Mouse (Mus musculus) retina, embryonic 14.5 days (tissue): ENCODE data around the gene Tenm2.

ENCODE experiments used
- DNase-seq: peaks from one replicate; pipeline ENCODE4 v3.0.0-alpha.2; 2015; ENCODE audit warnings: low spot score

The Tenm2 gene

DNA sequence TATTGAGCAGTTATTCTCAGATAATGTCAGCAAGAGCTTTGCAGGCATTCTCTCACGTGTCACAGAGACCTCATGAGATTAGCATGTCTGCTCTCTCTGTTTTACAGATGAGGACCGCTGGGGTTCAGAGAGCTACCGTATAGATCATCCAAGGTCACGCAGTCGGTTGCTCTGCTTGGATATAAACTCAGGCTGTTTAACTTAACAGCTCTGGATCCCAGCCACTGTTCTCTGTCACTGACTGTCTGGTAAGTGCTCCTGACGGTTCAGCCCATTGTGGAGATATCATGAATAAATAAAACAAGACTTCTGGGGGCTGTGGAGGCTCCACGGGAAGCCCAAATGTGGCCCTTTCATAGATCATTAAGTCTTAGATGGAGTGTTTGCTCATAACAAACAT is 754.2 kb downstream of the Tenm2 start:
- DNase-seq = no peak

DNA sequence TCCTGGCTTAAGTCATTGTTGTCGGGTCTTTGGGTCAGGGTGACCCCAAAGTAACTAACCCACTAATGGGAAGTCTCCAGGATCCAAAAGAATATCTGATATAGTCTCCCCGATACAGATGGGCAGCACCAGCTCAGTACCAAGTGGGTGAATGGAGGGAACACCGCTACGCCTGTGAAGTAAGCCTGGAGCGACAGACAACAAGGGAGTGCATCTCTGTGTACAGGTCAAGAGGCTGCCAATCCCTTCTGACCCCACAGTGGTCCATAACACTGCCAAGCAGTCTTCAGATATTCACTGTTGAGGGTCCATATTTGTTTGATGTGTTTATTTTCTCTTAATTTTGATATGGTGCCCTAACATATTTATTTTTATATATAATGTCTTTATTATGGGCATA is 754.7 kb downstream of the Tenm2 start:
- DNase-seq = no peak

DNA sequence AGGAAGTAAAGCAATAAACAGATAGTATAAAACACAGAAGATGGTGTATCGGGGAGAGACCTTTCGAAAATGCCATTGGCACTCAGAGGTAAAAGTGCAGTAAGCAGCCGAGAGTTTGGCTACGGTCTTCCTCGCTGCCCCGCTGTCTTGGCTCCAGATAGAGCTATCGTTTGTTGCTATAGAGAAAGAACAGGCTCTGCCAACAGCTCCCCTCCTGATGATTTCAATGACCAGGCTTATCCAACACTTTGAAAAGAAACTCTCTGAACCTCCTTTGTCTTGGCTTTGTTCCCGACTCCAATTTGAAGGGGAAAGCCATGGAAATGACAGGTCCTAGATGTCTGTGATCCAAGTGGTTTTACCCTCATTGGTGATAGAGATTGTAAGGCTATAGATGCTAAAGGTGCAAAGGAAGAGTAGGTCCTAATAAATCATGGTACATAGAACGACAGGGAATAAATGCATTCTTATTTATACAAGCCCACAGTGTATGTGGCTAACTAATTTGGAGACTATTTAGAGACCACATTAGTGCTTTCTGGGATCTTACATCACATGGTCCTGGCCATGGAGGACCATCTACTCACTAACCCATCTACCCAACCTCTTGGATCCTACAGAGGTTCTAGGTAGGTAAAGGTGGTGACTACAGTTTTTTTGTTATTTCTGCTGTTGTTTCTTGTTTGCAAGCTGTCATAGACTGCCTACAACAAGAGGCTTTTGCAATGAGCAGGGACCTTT is 765.8 kb downstream of the Tenm2 start:
- no peak for DNase-seq

DNA sequence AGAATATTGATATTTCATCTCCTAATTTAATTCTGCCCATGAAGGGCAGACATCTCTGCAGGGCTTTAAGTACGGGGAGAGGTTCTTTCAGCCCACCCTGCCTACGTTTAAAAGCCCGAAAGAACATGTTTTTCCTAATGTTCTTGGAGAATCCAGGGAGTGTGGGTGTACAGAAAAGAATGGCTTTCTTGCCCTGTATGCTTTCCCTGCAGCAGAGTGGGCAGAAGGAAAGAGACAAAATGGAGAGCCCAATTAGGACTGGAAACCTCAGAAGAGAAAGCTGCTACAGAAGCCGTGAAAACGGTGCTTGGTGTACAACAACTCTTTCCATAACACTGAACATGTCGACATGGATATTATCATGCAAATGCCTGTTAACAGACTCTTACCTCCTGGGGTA is 777.3 kb downstream of the Tenm2 start:
- DNase-seq = no peak

DNA sequence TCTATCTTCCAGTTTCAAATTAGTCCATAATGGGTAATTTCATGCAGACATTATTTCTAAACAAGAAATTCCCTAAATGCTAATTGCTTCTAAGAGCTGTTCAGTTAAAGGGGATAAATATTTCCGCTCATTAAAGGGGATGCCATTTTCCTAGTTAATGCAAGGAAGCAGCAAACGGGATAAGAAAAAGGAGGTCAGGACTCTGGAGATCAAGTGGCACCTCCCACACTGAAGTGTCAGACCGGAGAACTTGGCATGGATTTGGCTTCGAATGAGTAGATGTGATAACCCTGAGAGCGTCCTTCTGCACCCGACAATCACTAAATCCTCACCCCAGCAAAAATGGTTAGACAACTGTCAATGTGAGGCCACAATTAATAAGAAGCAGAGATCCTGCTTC is 781.7 kb downstream of the Tenm2 start:
- DNase-seq = peak; percentile 70

DNA sequence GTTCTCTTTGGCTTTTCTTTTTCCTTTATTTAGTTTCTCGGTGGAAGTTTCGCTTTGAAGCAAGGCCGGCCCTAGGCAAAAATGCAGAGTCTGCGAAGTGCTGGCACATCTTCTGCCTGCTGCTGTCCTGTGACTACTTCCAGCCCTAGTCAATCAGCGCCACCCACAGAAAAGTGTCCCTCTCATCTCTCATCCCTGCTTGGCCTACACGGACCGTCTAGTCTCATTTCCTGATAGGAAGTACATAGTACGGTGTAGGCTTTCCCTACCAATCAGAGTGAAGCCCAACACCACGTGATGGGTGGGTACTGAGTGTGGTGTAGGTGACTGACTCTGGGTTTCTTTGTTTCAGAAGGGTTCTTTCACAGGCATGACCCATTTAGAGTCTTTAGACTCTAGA is 783.3 kb downstream of the Tenm2 start:
- DNase-seq = no peak

DNA sequence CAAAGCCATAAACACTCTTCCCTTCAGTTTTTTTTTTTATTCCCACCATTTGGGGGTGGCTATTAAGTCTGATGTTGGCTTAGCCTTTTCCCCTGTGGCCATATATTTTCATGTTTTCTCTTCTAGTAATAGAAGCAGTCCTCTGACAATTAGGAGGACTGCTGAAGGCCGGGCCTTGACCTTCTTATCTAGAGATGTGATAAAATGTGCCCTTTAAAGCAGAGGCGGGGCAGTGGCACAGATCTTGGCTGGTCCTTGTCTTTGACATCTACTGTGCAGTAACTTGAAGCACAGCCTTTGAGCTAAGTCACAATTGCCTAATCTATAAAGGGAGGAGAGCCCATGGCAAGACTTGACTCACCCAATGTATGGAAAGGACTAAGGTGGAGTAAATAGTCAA is 789.4 kb downstream of the Tenm2 start:
- DNase-seq = no peak

DNA sequence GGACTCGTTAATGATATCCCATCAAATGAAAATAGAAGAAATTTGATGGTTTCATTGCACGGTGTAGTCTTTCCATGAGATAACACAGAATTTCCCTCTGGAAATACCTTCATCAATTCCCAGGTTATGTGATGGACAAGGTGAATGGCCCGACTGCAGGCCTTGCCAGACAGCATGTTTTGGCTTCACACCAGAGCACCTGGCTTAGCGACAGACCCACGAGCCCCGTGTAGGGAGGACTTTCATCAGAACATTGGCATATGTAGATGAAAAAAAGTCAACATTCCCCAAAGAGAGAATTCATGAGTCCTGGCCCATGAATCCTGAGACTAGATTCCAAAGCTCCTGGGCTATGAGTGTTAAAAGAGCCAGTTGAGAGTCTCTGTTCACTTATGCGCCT is 791.9 kb downstream of the Tenm2 start:
- no peak for DNase-seq

DNA sequence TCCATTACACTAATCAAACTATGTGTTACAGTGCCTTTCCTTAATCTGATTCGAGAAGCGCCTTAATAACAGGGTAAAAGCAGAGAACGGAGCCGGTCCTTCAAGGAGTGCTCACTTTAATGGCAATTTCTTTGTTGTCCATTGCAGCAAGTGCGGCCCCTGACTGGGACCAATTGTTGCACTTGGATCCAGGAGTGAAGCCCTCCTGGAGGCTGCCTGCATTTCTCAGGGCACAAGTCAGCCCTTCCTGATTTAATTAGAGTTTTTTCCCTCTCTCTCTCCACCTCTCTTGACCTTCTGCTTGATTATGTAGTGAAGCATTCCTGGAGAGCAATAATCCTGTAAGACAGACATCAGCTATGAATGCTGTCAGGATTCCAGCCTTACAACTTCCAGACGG is 794.0 kb downstream of the Tenm2 start:
- peak; percentile 45 for DNase-seq

DNA sequence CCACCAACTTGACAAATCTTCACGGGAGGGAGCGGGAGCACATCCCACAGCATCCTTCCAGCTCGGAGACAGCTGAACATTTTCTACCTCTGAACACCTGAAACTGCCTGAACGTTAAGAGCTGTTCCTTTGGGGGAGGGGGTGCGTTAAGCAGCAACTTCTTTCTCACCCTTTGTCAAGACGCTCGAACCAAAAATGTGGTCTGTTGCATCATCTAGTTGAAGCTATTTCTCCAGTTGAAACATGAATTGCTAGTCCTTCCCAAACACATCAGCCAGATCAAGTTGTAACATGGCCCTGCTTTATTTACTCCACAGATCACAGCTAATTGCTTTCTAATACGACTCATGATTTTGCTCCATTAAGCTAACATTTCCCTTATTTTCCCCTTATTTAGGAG is 799.5 kb downstream of the Tenm2 start:
- no peak for DNase-seq

DNA sequence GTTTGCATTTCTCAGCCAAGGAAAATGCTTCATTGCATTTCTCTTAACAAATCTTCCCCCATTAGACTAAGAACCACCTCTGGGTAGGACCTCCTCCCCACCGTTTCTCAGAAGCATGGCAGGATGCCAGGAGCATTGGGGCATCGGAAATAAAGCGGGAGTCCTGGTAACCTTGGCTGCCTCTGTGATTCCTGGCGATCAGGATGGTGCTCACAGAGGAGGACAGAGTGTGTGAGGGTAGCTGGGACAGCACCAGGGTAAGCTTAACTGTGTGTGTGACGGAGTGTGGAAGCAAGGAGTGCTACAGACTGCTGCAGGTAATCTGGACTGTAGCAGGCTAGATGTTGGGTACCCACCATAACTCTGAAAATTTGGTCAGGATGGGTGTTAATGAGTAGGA is 806.8 kb downstream of the Tenm2 start:
- DNase-seq = no peak

DNA sequence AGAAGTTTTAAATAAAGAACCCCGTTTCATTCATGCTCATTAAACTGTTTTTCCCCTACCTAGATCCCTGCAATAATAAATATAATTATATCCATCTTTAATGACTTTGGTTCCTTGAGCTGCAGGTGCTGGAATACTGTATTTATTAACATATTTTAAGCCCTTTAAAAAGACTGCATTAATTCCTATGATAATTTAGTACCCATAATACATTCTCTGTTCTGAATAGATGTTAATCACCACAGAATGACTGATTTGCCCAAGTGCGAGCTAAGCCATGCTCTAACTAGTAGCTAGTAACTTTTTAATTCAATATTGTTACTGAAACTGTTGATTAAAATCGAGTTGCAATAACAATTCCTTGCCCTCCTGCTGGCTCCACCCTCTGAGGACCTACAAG is 810.8 kb downstream of the Tenm2 start:
- DNase-seq = no peak

DNA sequence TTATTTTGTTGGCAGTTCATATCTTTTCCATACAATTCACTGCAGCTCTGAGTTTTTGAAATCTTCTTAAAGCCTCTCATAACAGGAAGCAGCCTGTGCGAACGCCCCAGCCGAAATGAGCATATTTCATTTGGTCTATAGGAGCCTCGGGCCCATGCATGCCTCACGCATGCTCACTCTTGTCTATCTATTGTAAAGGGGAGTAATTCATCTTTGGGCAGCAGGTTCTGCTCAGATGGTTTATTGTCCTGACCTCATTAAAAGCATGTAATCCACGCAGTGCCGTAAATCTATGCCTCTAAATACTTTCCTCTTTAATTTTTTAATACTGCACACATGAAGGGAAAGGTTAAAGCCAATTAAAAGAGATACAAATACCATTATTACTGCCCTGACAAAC is 815.7 kb downstream of the Tenm2 start:
- no peak for DNase-seq

DNA sequence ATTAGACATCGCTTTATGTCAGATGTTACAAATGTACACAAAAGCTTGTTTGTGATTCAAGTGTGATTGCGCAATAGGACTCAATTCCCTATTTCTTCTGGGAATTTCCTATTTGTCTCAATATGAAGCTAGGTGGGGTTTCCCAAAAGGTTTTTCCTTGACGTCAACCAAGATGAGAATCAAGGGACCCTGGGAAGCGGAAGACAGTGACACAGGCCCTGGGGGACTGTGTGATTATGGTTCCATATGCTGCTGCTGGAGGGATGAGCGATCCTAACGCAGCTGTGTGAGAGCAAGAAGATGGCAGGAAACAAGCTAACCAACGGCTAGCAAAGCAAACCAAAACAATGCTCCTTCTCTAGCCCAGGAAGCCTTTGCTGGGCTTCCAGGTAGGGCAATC is 820.5 kb downstream of the Tenm2 start:
- DNase-seq = peak; percentile 54

DNA sequence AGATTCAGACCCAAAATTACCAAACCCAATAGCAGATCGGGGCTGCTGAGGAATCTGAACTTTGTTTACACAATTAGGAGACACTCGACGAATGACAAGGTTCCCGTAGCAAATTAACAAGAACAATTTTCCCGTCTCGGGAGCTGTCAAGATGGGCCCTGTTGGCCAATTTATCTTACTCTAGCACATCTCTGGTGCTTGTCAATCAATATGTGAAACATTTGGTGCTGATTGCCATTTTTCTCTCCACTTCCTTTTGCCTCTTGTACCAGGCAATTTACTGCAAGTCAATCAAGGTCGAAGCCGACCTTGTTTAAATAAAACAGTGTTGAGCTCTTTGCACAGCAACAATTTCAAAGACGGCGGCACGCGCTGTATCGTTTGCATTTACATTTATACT is 824.9 kb downstream of the Tenm2 start:
- no peak for DNase-seq

DNA sequence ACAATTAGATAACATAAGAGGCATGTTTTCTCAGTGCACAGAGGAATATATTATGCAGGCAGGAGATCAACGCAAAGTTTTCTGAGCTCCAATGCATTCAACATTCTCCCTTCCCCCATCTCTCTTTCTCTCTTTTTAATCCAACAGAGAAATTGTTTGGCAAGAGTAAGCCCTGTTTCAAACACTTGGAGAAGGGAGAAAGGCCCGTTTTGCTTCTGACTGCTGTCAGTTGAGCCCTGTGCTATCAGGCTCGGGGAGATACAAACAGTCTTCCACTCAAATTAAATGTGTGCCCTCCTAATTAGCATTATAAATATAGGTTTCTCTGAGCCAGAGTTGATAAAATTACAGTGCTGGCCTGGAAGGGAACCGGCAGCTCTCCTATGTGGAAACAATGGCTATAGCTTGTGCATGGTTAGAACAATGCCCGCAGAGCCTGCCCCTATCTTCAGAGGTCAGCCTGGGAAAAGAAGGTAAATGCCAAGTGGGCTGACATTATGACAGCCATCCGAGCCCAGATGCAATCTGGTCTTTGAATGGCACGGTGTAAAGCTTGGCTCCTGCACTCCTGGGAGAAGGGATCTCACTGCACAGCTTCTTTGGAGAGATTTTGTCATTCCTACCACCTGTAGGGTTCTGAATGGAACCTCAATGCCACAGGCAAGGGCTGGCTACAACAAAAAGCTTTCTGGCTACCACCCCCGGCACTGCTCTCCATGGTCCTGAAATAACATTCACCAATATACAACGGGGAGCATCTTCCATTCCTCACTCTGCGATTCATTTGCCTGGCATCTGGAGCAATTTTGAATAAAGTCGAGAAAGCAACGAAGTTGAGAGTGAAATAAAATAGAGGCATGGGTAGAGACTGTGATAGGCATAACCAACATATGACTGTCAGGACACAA is 839.7 kb downstream of the Tenm2 start:
- peak; percentile 59 for DNase-seq

DNA sequence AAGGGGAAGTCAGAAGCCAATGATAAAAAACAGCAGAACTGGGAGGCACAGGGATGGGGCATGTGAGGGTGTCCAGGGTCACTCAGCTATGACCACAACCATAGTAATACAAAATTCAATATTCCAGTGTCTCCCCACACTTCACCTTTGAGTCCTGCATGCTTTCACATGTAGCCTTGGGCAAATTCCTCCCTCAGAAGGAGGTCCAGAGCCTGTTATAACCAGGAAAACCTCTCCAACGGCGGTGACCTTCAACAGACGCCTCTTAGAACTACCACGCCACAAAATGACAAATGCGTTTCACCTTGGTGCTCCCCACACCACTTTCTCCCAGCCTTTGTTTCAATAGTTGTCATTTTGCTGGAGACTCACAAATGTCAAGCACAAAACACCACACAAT is 851.1 kb downstream of the Tenm2 start:
- no peak for DNase-seq

DNA sequence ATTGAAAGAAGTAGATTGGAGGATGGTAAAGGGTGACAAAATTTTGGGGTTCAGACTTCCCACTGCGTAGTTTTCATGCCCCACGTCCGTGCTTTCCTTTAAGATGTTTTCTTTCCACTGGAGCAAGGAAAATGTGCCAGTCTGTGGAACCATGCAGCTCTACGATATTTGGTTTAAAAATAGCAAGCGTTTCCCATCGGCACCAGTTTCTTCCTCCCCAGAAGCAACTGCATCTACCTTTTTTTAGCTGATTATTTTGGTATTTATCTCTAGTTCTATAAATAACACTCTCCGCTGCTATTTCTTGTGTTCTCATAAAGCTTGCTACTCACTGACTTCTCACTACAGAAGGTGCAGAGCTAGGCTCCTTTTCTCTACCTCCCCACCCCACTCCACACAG is 864.0 kb downstream of the Tenm2 start:
- no peak for DNase-seq

DNA sequence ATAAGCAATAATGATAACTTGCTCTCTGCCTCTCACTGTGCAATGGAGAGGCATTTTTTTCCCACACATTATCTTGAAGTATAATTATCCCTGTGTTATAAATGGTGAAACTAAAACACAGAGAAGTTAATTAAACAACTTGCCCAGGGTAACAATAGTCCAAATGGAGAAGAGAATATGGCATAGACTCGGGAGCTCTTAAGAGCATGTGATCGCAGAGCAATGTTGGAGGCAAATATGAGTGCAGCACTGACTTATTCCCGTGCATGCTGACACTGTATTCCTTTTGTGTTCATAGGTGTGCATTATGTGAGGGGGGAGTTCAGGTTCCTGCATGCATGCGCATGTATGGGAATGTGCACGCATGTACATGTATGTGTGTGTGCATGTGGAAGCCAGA is 870.7 kb downstream of the Tenm2 start:
- DNase-seq = no peak

DNA sequence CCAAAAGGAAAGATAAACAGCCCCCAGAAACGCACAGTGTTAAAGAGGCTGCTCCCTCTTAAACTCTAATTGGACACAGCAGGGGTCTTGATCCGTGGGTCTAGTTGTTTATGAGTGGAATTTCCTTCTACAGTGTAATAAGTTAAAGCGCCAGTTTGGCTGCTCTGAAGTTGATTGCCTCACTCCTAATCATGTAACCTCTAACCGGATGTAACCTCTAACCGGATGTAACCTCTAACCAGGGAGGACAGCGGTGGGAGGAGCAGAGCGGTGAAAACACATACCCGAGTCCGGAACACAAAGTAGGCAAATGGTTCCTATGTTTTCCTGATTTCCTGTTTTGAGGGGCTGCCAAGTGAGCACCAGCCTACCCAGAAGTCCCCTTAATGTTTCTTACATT is 871.3 kb downstream of the Tenm2 start:
- DNase-seq = peak; percentile 42

DNA sequence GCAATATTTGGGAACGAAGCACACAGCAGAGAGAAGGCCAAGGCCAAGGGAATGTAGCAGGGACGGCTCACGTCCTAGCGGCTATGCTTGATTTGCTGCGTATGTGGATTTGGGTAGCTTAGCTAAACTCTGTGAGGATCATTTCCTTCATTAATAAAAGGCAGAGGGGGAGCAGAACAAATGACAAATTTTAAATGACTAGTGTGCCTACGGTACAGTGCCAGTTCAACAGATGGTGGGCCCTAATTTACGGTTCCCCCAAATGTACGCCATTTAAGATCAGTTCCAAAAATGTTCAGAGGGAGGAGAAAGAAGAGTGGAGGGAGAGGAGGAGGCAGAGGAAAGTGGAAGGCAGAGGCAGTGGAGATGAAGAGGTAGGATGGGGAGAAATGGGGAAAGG is 873.2 kb downstream of the Tenm2 start:
- no peak for DNase-seq

DNA sequence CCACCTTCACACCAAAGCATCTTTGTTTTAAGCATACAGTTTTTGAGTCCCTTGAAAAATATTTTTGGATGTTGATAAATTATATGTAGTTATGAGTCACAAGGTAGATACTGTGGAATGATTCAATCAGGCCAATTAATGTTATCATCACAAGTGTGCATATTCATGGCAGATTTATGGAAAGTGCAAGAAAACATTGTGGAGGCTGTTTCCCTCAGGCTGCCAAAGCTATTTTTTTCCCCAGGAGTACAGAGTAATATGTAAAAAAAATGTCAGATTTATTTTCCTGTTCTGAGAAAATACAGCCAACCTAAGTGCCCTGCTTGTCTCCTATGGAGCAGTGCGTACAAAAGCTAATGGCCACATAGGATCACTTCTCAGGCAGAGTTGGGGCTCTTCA is 882.5 kb downstream of the Tenm2 start:
- no peak for DNase-seq

DNA sequence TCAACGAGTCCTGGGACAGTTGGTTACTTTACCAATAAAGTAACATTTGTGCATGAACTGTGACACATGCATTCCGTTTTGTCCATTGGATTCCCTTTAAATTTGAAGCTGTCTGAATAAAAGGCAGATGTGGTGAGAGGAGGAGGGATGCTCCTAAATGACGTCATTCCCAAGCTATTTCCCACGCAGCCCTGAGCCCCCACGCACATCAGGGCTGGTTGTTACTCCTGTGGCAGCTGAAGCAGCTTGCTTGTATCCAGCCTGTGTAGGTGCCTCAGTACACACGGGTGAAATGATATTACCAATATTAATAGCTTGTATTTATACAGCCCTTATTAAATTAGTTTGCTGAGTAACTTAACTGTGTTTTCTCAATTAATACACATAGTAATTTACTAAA is 884.0 kb downstream of the Tenm2 start:
- no peak for DNase-seq

DNA sequence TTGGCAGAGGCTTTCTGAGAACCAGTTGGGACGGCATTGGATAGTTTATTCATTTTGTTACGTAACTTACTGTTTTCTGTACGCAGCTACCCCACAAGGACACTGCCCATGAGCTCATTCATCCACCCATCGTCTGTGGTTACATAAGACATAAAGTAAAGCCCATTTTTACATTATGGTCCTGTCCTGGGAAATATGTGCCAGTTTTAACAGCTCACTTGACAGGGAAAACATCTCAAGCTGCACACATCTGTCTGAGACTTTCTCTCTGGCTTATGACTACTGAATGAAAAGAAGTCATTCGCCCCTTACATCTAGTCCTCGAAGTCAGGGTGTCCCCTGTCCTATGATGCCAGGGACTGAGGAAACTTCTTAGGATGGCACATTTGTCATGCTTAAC is 884.4 kb downstream of the Tenm2 start:
- DNase-seq = no peak
